Mouse (Mus musculus): ENCODE data around the gene Ccdc57. TPM values are rescaled to one million over a fixed set of nuclear protein-coding genes. Genes with fewer than 3 reads are reported as not detected.

The Ccdc57 gene
- total RNA-seq (2021): 1 to 10 TPM; 4.1 to 4.9 TPM
- long read RNA-seq, experiment 1, partial matches to known transcripts: 0 of 2 reads
- long read RNA-seq, experiment 1, other reads (novel, unspliced or antisense): 1 of 2 reads
- long read RNA-seq, experiment 2, partial matches to known transcripts: 0 of 4 reads
- long read RNA-seq, experiment 2, other reads (novel, unspliced or antisense): 3 of 4 reads

DNA sequence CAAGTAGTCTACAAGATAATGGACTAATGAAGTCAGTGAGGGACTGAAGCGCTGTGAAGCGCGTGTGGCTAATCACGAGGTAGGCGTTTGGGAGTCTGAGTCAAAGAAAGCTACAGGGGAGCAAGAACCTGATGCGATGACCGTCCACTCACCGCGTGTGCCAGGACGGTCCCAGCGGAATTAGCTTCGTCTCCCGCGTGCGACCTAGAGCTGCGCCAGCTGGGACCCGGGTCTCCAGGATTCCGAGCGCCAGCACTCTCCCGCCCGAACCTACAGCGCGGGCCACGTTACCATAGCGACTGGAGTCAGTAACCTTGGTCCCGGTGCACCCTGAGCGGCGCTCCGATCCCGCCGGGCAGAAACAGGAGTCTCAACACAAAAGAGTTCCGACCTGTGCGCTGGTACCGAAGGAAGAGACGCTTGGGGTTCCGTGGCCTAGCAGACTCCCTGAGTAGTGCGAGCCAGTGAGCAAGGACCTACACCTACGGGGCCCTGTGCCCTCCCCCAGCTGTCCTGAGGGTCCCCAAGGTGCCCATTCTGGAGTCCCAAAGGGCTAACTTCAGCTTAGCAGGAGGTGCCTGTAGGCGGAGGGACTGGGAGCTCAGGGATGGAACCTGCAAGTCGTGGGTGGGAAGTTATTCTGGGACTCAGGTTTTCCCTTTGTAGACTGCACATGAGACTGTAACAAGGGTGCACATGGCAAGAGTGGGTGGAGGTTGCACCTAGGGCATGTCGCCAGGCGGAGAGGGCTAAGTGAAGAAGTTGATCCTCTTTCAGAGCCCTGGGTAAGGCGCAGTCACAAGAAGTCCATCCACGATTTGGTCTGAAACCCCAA lies at the start of gene Ccdc57:
Ccdc57 (minus strand) TSS at position 309 of the 835 bp plus-strand sequence.
- DNase-seq: peak; percentile 86 to 94
- intact Hi-C loops (cut with DNase I): no loop called here

DNA sequence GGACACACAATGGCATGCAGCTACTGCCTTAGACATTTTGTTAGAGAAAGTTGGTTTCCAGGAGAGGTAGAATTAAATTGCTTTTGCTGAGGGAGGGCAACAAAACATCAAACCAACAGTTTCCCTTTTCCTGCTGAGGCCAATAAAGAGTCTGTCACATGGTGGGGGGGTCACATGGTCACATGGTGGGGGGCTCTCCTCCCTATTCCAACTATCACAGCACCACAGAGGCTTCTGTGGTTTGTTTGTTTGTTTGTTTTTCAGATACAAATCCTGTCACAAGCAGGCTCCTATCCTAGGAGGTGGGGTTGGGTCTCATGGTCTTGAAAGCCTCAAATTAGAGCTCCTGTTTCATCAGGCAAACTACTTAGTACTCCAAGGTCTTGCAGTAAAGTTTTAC lies 49.8 kb upstream of the Ccdc57 start:
- no peak for DNase-seq
- intact Hi-C loops (cut with DNase I): no loop called here

DNA sequence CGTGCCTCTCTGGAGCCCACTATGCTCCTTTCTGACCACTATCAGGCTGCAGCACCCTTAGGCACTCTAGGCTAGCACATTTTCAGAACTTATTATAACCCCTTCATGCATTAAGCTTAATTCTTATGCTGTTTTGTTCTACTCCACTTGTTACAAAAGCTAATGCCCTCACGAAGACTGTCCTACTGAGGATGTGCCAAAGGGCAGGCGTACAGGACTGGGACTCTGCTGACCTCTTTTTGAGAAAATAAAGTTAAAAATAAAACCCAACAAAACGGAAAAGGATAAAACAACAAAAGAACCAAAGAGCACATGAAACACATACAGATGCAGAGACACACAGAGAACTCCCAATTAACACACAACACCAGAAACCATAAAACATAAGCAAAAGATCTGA lies 49.0 kb upstream of the Ccdc57 start:
- intact Hi-C loops (cut with DNase I): no loop called here
- no peak for DNase-seq

GRCm38 (mm10) chr11:120980427-120981035 lies 47.9 kb upstream of the Ccdc57 start:
- no peak for DNase-seq
- intact Hi-C loops (cut with DNase I): no loop called here

DNA sequence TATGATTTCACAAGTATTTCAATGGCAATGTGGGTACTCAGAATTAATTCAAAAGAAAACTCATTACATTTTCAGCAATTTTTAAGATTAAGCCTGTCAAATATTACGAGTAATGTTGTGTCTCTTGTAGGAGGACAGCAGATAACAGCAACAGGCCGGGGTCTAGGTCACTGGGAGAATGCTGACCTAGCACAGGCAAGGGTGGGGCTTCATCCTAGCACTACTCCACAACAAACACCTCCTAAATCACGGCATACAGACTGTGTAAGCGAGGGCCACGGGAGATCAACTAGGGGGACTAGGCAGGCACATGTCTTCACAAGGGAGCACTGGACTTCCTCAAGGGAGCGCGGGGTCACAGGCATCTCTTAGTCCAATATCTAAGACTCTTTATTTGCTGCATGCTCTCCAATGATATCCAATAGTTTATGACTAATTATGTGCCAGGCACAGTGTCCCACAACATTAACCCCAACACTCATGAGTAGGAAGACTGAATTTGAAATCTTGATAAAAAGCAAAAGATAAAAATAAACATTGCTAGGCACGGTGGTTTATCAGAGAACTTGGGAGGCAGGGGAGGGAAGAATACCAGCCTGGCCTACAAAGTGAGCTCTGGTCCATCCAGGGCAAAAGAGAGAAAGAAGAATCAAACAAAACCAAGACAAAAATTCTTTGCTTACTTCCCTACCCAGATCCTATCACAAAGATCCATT lies 47.2 kb upstream of the Ccdc57 start:
- intact Hi-C loops (cut with DNase I): no loop called here
- no peak for DNase-seq

DNA sequence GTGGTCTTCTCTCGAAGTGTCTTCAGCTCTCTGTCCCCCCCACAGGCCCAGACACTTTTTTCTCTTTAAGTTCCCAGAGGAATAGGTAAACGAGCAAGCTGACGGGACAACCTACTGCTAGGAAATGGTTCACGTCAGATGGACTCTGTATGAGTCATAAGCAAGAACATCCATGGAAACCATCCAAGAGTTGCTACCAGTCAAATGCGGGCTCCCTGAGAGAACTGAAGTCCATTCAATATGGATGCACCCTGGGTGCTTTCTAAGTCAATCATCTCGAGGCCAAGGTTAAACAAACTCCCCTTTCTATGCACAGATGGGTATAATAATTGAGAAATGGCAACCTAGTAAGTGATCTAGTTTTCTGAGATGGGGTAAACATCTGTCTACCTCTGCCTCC lies 40.6 kb upstream of the Ccdc57 start:
- intact Hi-C loops (cut with DNase I): no loop called here
- DNase-seq: no peak

DNA sequence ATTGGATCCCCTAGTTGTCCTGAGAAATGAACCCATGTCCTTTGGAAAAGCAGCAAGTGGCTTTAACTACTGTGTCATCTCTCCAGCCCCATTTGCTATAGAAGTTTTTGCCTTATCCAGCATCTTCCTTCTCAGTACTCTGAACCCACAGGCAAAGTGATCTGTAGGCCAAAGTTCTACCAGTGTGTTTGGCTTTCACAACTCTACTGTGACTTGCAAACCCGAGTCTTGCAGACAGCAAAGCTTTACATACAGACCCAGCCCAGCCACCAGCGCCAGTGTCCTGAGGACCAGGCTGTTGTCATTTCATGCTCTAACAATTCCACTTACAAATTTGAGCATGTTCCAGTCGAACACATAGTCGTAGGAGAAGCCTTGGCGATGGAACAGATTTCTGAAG lies 38.6 kb upstream of the Ccdc57 start:
- no peak for DNase-seq
- intact Hi-C loops (cut with DNase I): no loop called here

GRCm38 (mm10) chr11:120969742-120970141 lies 37.1 kb upstream of the Ccdc57 start:
- DNase-seq: no peak
- intact Hi-C loops (cut with DNase I): no loop called here

GRCm38 (mm10) chr11:120965587-120965986 lies 32.9 kb upstream of the Ccdc57 start:
- intact Hi-C loops (cut with DNase I): no loop called here
- DNase-seq: no peak

- intact Hi-C loops (cut with DNase I): no loop called here
- DNase-seq: no peak
Observed at GRCm38 (mm10) chr11:120964195-120965157, 31.8 kb upstream of the Ccdc57 start.

DNA sequence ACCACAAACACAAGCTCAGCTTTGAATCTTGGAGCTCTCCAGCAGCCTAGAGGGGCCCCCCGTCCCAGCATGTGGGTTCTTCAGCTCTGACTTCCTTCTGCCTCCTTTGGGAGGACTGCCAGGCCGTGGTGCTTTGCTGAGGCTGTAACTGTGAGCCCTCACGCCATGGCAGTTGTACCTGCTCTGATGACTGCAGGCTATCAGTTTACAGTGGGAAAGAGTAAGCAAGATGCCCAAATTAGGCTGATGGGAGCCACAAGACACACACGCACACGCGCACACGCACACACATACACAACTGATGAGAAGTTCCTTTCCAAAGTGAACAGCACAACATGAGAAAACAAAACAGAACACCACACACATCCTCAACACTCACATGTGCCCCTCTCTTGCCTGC lies 30.2 kb upstream of the Ccdc57 start:
- DNase-seq: no peak
- intact Hi-C loops (cut with DNase I): no loop called here

DNA sequence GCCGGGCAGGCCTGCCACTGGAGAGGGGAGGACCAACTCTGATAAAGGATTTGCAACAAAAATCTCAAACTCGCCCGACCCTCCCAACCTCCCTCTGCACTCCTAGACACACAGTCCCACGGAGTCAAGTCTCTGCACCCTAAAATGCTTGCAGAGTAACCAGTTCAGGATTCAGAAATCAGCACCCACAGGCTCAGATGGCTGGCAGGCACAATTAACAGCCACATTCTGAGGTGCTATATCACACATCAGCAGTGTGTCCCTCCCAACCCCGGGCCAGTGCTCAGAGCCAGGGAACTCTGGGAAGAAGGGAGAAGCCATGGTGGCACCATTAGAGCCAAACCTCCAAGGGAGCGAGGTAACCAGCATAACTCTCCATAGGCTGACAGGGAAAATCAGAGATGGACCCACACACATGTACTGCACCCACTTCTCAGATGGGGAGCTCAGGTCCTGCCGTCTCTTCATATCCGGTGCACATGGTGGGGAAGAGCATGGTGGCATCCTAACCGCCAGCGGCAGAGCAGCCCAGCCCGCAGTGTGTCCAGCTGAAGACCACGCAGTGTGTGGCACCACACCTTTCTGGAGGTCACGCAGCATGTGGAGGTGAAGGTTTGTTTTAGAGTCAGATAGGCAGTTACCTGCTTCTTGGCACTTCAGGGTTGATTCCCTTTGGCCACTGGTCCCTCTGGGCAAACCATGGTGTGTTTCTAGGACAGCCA lies 29.5 kb upstream of the Ccdc57 start:
- intact Hi-C loops (cut with DNase I): no loop called here
- no peak for DNase-seq

DNA sequence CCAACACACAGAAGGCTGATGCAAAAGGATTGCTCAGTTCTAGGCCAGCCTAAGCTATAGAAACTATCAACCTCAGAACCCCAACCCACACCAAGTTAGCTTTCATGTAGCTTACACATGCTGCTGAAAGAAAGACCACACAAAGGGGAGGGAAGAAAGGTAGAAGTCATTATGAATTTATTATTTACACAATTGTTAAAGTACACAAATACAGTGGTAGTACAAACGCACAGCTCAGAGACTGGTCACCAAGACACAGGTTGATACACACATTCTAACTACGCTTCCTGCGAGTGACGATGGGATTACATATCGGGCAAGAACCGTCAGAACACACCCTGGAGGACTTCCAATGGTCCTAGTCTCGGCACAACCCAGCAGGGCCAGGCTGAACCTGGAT lies 28.9 kb upstream of the Ccdc57 start:
- no peak for DNase-seq
- intact Hi-C loops (cut with DNase I): no loop called here

DNA sequence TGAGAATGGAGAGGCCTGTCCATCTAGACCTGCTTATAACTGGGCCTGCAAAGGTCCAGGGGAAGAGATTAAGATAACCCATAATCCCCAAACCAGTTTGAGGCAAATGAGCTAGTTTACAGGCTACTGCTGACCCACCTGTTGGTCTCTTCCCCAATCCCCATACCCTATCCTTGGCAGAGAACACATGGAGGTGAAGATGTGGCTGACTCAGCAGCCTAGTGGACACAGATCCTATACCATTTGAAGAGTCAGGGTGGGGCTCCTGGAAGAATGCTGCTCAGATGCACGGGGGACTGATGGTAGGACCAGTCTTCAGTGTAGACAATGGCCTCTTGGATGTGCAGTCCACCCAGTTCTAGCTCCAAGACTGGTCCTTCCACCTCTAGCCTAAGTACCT lies 27.6 kb upstream of the Ccdc57 start:
- DNase-seq: no peak
- intact Hi-C loops (cut with DNase I): no loop called here

GRCm38 (mm10) chr11:120959564-120959963 lies 26.9 kb upstream of the Ccdc57 start:
- DNase-seq: no peak
- intact Hi-C loops (cut with DNase I): no loop called here

DNA sequence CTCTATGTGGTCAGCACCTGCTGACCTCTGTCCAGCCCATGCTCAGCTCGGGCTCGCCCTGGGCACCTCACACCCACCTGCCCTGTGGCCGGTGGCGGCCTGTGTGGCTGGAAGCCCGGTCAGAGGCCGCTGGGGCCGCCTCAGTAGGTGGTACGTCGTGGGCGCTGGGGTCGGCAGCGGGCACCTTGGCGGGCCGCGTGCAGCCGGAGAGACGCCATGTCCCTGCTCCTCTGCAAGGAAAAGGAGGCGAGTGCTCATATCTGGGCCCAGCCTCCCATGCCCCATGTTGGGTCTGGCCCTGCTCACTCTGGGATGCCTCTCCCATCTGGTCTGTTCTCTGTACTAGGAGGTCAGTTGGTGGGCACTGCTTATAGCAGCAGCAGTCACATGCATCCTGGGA lies 26.4 kb upstream of the Ccdc57 start:
- DNase-seq: no peak
- intact Hi-C loops (cut with DNase I): no loop called here

GRCm38 (mm10) chr11:120957731-120958257 lies 25.1 kb upstream of the Ccdc57 start:
- DNase-seq: no peak
- intact Hi-C loops (cut with DNase I): no loop called here

- intact Hi-C loops (cut with DNase I): no loop called here
- DNase-seq: no peak
Observed at GRCm38 (mm10) chr11:120957052-120957451, 24.4 kb upstream of the Ccdc57 start.

- no peak for DNase-seq
- intact Hi-C loops (cut with DNase I): no loop called here
Observed at GRCm38 (mm10) chr11:120955701-120956100, 23.0 kb upstream of the Ccdc57 start.

All from gastrocnemius, postnatal 36 days (tissue).